Mouse (Mus musculus) embryonic facial prominence, embryonic 13.5 days (tissue): ENCODE measurements at regions not wholly inside any gene's neighbourhood (a gene's known extent, or its start where the extent isn't known, plus 50 kb on each side); places are given as distances from the start of the nearest gene placed in this dataset.
A peak's percentile ranks its signal among the peaks of the same experiment; 100 is the strongest.
"Not testable (repeated sequence)": the region's sequence is repeated elsewhere in the genome, so short reads cannot be mapped to it uniquely, and the experiment has no call there.

Experiments used
- ATAC-seq: fragments of 200-750 bp; cut with Nextera tagmentation; 2 replicates; pipeline ENCODE4 v1.8.0; 2017; ENCODE audit warnings: low read depth; ENCODE audit not compliant: insufficient number of reproducible peaks, insufficient read depth, low FRiP score, low TSS enrichment
- H3K27ac ChIP-seq: fragments of 300-500 bp; sonication (generic); 2 replicates; pipeline ENCODE4 v1.5.1; 2015; ENCODE audit warnings: moderate library complexity, mild to moderate bottlenecking, inconsistent platforms
- H3K27me3 ChIP-seq: fragments of 300-500 bp; sonication (generic); 2 replicates; pipeline ENCODE4 v1.6.1; 2015; ENCODE audit warnings: mild to moderate bottlenecking, inconsistent platforms
- H3K36me3 ChIP-seq: fragments of 300-500 bp; sonication (generic); 2 replicates; pipeline ENCODE4 v1.6.1; 2015; ENCODE audit warnings: mild to moderate bottlenecking, inconsistent platforms
- H3K4me1 ChIP-seq: fragments of 300-500 bp; sonication (generic); 2 replicates; pipeline ENCODE4 v1.6.1; 2015; ENCODE audit warnings: inconsistent platforms
- H3K4me2 ChIP-seq: fragments of 300-500 bp; sonication (generic); 2 replicates; pipeline ENCODE4 v1.6.1; 2015; ENCODE audit warnings: moderate library complexity, mild to moderate bottlenecking, inconsistent platforms
- H3K4me3 ChIP-seq: fragments of 300-500 bp; sonication (generic); 2 replicates; pipeline ENCODE4 v1.5.1; 2015; ENCODE audit warnings: mild to moderate bottlenecking, inconsistent platforms
- H3K9ac ChIP-seq: fragments of 300-500 bp; sonication (generic); 2 replicates; pipeline ENCODE4 v1.6.1; 2015; ENCODE audit warnings: mild to moderate bottlenecking, inconsistent platforms
- H3K9me3 ChIP-seq: fragments of 300-500 bp; sonication (generic); 2 replicates; pipeline ENCODE4 v1.6.1; 2016; ENCODE audit warnings: inconsistent platforms
- WGBS: fragments of 180-500 bp; shearing (Covaris S2); methylation state at CpG from one replicate; pipeline ENCODE4 v1.1.7; 2015; ENCODE audit warnings: mixed read lengths; 5-methylcytosine and 5-hydroxymethylcytosine counted together

DNA sequence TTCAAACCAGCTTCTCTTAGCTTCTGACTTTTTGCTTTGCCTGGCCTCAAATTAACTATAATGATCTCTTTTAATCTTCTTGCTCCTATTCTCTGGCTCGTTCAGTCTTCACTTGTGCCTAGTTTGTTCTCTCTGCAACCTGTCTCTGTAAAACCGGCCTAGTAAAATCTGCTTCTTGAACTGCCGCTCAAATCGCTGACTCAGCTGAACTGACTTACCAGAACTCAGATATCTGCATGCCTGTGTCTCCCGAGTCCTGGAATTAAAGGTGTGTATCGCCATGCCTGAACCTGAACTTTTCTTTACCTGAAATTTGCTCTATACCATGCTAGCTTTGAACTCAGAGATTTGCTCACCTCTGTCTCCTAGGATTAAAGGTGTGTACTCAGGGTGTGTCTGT, 212.2 kb downstream of the Glrx3 start:
- Histone ChIP-seq H3K36me3 (no peaks in the 10 kb centered on the region), H3K27ac (no peak overlapping the region), H3K4me1 (peaks cover 4% of the 10 kb centered on the region; the same call in 1 of the 2 replicates), H3K4me3 (no peak overlapping the region), H3K9me3 (no peaks in the 10 kb centered on the region), H3K9ac (no peak overlapping the region), H3K4me2 (no peak overlapping the region), H3K27me3 (no peaks in the 10 kb centered on the region)
- 80% methylated on average over 6 of the region's 6 CpGs for WGBS
- ATAC-seq, result no peak

GRCm38 (mm10) chr7:137653837-137654236, 216.4 kb downstream of the Glrx3 start:
- no peak overlapping the region for H3K9ac ChIP-seq
- no peak overlapping the region for H3K4me2 ChIP-seq
- WGBS, result 84% methylated on average over 4 of the region's 4 CpGs
- ATAC-seq, result no peak
- no peaks in the 10 kb centered on the region for H3K27me3 ChIP-seq
- no peaks in the 10 kb centered on the region for H3K9me3 ChIP-seq
- H3K4me3 ChIP-seq, result no peak overlapping the region
- H3K36me3 ChIP-seq, result no peaks in the 10 kb centered on the region
- peaks cover under 1% of the 10 kb centered on the region; the same call in 1 of the 2 replicates for H3K4me1 ChIP-seq
- H3K27ac ChIP-seq, result no peak overlapping the region

DNA sequence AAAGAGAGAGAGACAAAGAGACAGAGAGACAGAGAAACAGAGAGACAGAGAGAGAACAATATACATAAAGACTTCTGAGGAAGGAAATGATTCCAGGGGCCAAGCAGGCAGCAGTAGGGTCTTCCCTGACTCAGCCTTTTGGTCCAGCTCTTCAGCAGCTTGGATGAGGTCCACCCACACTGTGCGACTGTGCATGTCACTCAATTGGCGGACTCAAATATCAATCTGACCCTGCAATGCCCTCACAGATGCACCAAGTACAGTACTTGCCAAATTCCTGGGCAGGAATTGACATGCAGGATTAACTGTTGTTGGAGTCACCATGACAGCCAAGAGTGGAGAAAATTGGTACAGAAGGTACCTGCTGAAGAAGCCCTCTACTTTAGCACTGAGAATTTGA, 229.8 kb downstream of the Glrx3 start:
- ATAC-seq, result no peak

DNA sequence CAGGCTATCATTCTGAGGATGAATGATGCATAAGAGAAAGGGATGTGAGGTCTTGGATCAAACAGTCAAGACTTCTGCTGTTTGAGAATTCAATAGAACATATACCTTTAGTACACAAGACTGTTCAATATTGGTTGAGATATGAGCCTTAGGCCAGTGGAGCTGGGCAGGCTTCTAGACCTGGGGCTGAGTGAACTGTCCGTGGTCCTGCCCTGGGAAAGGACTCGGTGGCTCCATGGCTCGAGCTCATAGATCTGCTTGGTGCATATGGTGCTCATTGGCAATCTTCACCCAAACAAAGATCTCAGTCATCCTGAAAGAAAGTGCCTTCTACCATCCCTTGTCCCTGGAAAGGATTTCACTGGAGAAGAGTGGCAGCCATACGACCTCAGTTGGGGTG, 233.7 kb downstream of the Glrx3 start:
- WGBS, result 51% methylated on average over 4 of the region's 4 CpGs
- Histone ChIP-seq H3K4me1 (no peaks in the 10 kb centered on the region), H3K27me3 (no peaks in the 10 kb centered on the region)

More for the DNA sequence above, 229.8 kb downstream of the Glrx3 start:
- 72% methylated on average over 2 of the region's 2 CpGs for WGBS
- Histone ChIP-seq H3K4me1 (no peaks in the 10 kb centered on the region), H3K36me3 (no peaks in the 10 kb centered on the region), H3K9me3 (no peaks in the 10 kb centered on the region), H3K9ac (no peak overlapping the region), H3K4me2 (no peak overlapping the region), H3K27ac (no peak overlapping the region), H3K27me3 (no peaks in the 10 kb centered on the region), H3K4me3 (no peak overlapping the region)

DNA sequence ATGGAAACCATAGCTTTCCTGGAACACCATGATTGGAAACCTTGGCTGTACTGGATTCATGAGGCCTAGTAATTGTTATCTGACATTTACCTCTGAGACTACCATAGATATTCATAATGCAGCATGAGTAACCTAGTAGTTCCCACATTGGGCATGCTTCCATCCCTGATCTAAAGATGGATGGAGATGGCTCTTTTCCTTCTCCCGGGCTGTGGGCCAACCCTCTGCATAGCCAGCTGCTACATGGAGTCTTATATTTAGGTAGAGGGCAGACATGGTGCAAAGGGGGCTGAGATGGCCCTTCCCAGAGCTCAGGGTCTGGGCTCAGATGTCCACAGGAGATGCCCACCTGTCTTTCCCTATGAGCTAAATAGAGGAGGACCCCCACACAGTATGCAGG, 237.2 kb downstream of the Glrx3 start:
- Histone ChIP-seq H3K27me3 (no peaks in the 10 kb centered on the region), H3K9me3 (no peaks in the 10 kb centered on the region), H3K36me3 (no peaks in the 10 kb centered on the region), H3K4me2 (no peak overlapping the region), H3K4me1 (no peaks in the 10 kb centered on the region), H3K9ac (no peak overlapping the region), H3K27ac (no peak overlapping the region), H3K4me3 (no peak overlapping the region)
- no peak for ATAC-seq
- WGBS, result 90% methylated on average over 1 of the region's 1 CpGs

More for the DNA sequence above, 233.7 kb downstream of the Glrx3 start:
- H3K4me2 ChIP-seq, result no peak overlapping the region
- no peak overlapping the region for H3K9ac ChIP-seq
- H3K36me3 ChIP-seq, result no peaks in the 10 kb centered on the region
- H3K9me3 ChIP-seq, result no peaks in the 10 kb centered on the region
- ATAC-seq, result no peak
- no peak overlapping the region for H3K4me3 ChIP-seq
- no peak overlapping the region for H3K27ac ChIP-seq

DNA sequence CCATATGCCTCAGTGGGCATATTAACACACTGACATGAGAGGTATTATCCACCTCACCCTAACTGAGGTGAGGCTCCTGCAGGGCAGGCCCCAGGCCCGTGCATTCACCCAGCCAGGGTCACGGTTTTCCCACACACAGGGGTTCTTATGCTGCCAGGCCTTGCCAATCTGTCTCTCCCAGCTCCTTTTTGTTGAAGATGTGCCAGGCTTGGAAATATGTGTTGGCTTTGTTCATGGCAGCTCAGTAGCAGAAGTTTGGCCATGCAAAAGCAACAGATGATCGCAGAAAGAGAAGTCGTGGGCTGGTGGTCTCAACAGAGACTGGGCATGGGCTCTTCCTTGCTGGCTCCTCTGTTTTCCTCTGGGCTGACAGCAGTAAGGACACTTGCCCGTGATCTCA, 238.0 kb downstream of the Glrx3 start:
- Histone ChIP-seq H3K4me3 (no peak overlapping the region), H3K9ac (no peak overlapping the region), H3K4me2 (no peak overlapping the region), H3K4me1 (no peaks in the 10 kb centered on the region), H3K9me3 (no peaks in the 10 kb centered on the region), H3K27me3 (no peaks in the 10 kb centered on the region), H3K36me3 (no peaks in the 10 kb centered on the region), H3K27ac (no peak overlapping the region)
- 88% methylated on average over 5 of the region's 5 CpGs for WGBS
- no peak for ATAC-seq

DNA sequence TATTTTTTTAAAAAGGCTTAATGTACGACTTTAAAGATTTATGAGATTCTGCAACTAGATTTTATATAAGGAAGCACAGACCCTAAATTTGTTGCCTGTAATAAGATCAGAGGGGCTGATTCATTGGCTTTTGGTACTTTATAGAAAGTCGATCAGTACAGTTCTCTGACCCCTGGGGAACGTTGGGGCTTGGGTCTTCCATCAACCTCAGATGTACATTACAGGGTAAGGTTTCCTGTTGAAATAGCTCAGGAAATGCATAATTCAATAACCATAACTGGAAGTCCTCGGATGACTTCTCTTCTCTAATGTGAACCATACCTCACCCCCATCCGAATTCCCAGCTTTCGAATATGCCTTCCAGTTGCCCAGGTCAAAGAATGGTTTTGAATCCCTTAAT, 247.4 kb downstream of the Glrx3 start:
- H3K4me3 ChIP-seq, result no peak overlapping the region
- H3K4me2 ChIP-seq, result no peak overlapping the region
- 30% methylated on average over 6 of the region's 6 CpGs for WGBS
- no peak overlapping the region for H3K9ac ChIP-seq
- no peaks in the 10 kb centered on the region for H3K36me3 ChIP-seq
- no peaks in the 10 kb centered on the region; the same call in 1 of the 2 replicates for H3K27me3 ChIP-seq
- no peak overlapping the region for H3K27ac ChIP-seq
- ATAC-seq, result no peak
- no peaks in the 10 kb centered on the region for H3K9me3 ChIP-seq
- H3K4me1 ChIP-seq, result peaks cover 24% of the 10 kb centered on the region

- peaks cover 24% of the 10 kb centered on the region for H3K4me1 ChIP-seq
- ATAC-seq, result no peak
- 44% methylated on average over 6 of the region's 6 CpGs for WGBS
- no peak overlapping the region for H3K9ac ChIP-seq
- H3K27me3 ChIP-seq, result no peaks in the 10 kb centered on the region; the same call in 1 of the 2 replicates
- H3K27ac ChIP-seq, result no peak overlapping the region; the same call in 1 of the 2 replicates
- no peaks in the 10 kb centered on the region for H3K9me3 ChIP-seq
- H3K36me3 ChIP-seq, result no peaks in the 10 kb centered on the region
- H3K4me2 ChIP-seq, result no peak overlapping the region
- H3K4me3 ChIP-seq, result no peak overlapping the region
Measured at GRCm38 (mm10) chr7:137685320-137685719, 247.9 kb downstream of the Glrx3 start.

DNA sequence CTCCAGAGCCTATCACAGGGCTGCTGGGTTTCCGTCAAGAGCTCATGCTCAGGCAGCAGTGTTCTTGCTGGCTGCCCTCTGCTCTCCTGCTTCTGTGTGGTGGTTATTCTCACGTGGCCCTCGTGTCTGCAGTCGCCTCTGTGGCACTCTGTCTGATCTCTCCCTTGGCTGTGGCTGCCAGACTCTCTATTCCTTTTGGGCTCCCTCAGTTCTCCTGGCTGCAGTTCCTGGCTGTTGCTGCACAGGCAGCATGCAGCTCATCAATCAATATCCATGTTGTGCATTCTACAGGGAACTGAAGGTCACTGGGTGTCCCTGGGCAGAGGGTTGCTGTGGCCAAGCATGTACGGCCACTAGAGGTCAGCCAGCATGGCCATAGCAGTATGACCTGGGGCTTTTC, 259.4 kb downstream of the Glrx3 start:
- WGBS, result 73% methylated on average over 5 of the region's 5 CpGs
- H3K36me3 ChIP-seq, result no peaks in the 10 kb centered on the region
- peaks cover 4% of the 10 kb centered on the region; the same call in 1 of the 2 replicates for H3K4me1 ChIP-seq
- no peaks in the 10 kb centered on the region for H3K9me3 ChIP-seq
- no peak overlapping the region for H3K9ac ChIP-seq
- H3K4me2 ChIP-seq, result no peak overlapping the region
- H3K27me3 ChIP-seq, result no peaks in the 10 kb centered on the region
- ATAC-seq, result no peak
- no peak overlapping the region for H3K4me3 ChIP-seq
- no peak overlapping the region for H3K27ac ChIP-seq

GRCm38 (mm10) chr7:137698501-137698900, 261.1 kb downstream of the Glrx3 start:
- not testable (repeated sequence) for H3K9ac ChIP-seq, ATAC-seq, H3K36me3 ChIP-seq, H3K9me3 ChIP-seq, H3K4me3 ChIP-seq, H3K4me2 ChIP-seq, H3K4me1 ChIP-seq, H3K27me3 ChIP-seq, H3K27ac ChIP-seq
- WGBS, result 79% methylated on average over 6 of the region's 6 CpGs

GRCm38 (mm10) chr7:137712862-137713261, 275.4 kb downstream of the Glrx3 start:
- H3K4me1 ChIP-seq, result peaks cover 29% of the 10 kb centered on the region
- 47% methylated on average over 9 of the region's 9 CpGs for WGBS
- H3K9me3 ChIP-seq, result no peaks in the 10 kb centered on the region
- no peak overlapping the region for H3K9ac ChIP-seq
- H3K4me2 ChIP-seq, result no peak overlapping the region
- no peak overlapping the region for H3K27ac ChIP-seq
- no peaks in the 10 kb centered on the region for H3K36me3 ChIP-seq
- no peak overlapping the region for H3K4me3 ChIP-seq
- H3K27me3 ChIP-seq, result no peaks in the 10 kb centered on the region
- ATAC-seq, result no peak

- H3K9ac ChIP-seq, result no peak overlapping the region
- H3K27me3 ChIP-seq, result no peaks in the 10 kb centered on the region
- no peak overlapping the region for H3K4me2 ChIP-seq
- no peaks in the 10 kb centered on the region for H3K9me3 ChIP-seq
- no peak for ATAC-seq
- 59% methylated on average over 3 of the region's 3 CpGs for WGBS
- H3K4me3 ChIP-seq, result no peak overlapping the region
- H3K27ac ChIP-seq, result peak overlapping the region; percentile 22; the same call in 1 of the 2 replicates
- H3K4me1 ChIP-seq, result peaks cover 32% of the 10 kb centered on the region
- no peaks in the 10 kb centered on the region for H3K36me3 ChIP-seq
Measured at GRCm38 (mm10) chr7:137713856-137714255, 276.4 kb downstream of the Glrx3 start.
